Mouse (Mus musculus) urinary bladder, postnatal 4 days (tissue): ENCODE results near the gene Tnni2.
"Not testable (repeated sequence)": the region's sequence is repeated elsewhere in the genome, so short reads cannot be mapped to it uniquely, and the experiment has no call there.

Experiments
- DNase-seq, 2 experiments: peaks; one replicate each; pipeline ENCODE4 v3.0.0; 2021 to 2022; ENCODE audit warnings: low spot score in 2 of 2

Gene Tnni2

DNA sequence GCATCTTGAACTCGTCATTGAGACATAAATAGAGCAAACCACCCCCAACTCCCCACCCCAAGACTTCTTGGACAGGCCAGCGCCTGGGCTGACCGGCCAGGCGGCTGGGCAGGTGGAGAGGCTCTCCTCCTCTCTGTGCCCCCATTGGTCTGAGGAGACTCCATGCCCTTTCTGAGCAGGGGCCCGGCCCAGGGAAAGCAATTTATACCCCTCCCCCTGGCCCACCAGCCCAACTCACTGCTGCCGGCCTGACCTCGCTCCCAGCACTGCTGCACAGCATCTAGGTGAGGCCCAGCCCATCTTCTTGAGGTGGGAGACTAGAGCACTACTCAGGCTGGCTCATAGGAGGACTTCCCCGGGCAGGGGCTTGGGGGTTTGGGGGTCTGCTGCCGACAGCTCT, at the start of gene Tnni2:
TSS of gene Tnni2 (plus strand) at position 224 of the 400 bp plus-strand sequence.
- no peak for DNase-seq

DNA sequence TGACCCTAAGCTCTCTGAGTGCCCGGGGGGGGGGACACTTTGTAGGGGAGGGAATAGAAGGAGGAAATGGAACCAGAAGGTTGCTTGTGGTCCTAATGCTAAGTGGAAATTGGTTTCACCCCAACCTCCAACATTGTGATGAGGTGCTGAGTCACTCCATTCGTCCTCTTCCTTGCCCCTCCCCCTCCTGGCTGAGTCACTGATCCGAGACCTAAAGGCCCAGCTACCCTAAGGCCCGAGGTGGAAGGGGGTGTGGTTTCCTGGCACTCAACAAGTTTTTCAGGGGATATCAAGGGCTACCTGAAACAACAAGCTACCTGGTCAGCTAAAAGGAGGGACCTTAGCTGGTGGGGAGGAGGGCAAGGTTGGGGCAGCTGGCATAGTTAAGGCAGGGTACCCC, 48.4 kb upstream of the Tnni2 start:
- DNase-seq = no peak

- no peak for DNase-seq
These were observed 47.1 kb upstream of the Tnni2 start for GRCm38 (mm10) chr7:142394261-142395190.

GRCm38 (mm10) chr7:142395472-142395871, 46.1 kb upstream of the Tnni2 start:
- no peak for DNase-seq

DNA sequence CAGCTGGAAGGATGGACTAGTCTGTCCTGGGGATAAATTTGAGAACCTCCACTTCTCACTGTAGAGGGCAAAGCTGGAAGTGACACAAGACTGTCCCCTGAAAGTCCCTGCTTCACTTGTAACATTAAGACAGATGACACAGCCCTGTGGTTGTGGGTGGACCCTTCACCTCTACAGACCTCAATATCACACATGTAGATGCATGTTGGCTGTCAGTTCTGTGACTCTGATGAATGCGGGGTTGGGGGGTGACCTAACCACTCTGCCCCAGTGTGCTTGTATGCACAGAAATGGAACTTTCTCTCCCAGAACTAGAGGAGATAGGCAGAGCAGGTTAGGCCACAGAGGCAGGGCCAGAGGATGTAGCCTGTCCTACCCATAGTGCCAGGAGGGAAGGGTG, 45.0 kb upstream of the Tnni2 start:
- no peak for DNase-seq

DNA sequence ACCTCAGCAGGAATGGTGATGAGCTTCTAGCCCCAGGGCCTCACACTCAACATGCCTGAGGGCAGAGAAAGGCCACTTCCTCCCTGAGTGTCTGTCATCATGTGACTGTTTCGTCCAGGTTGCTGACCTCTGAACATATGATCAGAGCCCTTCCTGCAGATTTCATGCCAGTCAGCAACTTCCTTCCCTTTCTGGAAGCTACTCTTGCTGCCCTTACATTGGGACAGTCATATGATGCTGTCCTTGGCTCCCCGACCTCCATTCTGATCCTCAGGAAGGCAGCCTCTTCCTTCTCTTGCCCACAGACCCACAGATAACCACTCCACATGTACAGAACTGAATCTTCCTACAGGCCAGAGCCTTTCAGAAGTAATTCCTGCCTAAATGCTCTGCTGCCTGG, 43.6 kb upstream of the Tnni2 start:
- no peak for DNase-seq

- no peak for DNase-seq
These were observed 42.4 kb upstream of the Tnni2 start for GRCm38 (mm10) chr7:142399250-142399649.

GRCm38 (mm10) chr7:142400112-142400749, 41.4 kb upstream of the Tnni2 start:
- no peak for DNase-seq

- no peak for DNase-seq
These were observed 40.9 kb upstream of the Tnni2 start for GRCm38 (mm10) chr7:142400750-142401142.

DNA sequence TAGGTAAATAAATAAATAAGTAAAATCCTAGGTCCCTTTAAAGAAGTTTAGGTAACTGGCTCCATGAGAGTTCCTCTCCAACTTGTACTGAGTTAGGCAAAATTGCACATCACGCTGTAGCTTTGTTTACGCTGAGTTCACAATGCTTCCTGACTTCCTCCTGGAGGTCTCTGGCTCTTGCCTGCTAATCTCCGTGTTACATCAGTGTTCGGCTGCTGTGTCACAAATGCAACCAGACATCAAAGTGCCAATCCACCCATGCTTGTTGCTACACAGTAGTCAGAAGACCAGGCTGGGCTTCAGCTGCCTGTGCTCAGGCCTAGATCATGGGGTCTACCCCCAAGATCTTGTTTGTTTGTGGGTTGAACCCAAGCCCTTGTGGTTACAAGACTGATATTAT, 38.0 kb upstream of the Tnni2 start:
- DNase-seq = no peak

- DNase-seq = not testable (repeated sequence)
These were observed 36.5 kb upstream of the Tnni2 start for GRCm38 (mm10) chr7:142405134-142405533.

GRCm38 (mm10) chr7:142407935-142408334, 33.7 kb upstream of the Tnni2 start:
- DNase-seq = no peak

DNA sequence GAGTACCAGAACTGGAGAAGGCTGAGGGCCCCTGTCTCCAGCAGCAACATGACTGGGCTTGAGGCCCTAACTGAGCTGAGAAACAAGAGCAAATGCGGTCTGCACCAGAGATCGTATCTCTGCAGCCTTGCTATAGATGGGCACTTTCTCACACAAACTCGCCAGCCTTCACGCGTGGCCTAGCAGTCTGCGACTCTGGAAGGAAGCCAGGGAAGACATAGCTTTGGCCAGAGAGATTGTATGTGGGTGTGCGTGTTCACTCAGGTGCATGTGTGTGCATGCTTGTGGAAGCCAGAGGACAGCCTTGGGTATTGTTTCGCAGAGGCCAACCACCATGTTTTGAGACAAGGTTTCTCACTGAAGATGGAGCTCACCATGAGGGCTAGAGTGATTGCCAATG, 32.9 kb upstream of the Tnni2 start:
- no peak for DNase-seq

- DNase-seq = no peak
These were observed 32.0 kb upstream of the Tnni2 start for GRCm38 (mm10) chr7:142409603-142410002.

DNA sequence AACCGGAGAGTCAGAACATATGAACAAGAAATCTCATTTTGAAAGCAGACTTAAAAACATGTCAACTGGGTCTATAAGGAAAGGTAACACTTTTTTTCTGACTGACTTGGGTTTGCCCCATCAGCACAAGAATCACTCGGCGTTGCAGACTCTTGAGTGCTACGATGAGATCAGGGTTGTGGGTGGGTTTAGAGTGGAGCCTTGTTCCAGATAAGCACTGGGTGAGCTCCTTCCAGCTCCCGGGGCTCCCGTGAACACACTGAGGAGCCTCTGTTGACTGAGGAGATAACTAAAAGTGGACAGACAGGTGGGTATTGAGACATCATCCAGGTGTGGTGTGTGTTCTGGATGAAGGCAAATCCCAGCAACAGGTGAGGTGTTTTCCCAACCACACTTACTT, 28.3 kb upstream of the Tnni2 start:
- no peak for DNase-seq

DNA sequence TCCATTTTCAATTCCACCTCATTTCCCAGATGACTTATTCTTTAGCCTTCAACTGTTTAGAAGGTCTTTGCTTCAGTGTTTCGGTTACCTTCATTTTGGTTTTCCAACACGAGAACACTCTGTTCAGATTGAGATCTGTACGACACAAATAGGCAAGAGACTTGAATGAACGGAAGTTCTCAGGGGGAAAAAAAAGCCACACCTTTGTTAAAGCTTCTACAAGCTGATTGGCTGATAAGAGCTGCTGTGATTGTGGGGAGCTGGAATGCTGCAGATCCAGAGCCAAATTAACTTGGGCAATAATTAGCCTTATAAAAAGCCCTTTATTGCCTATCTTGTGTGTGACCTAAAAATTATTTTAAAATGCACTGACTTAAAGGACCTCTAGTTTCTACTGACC, 26.3 kb upstream of the Tnni2 start:
- no peak for DNase-seq

GRCm38 (mm10) chr7:142416225-142416624, 25.4 kb upstream of the Tnni2 start:
- DNase-seq = no peak

DNA sequence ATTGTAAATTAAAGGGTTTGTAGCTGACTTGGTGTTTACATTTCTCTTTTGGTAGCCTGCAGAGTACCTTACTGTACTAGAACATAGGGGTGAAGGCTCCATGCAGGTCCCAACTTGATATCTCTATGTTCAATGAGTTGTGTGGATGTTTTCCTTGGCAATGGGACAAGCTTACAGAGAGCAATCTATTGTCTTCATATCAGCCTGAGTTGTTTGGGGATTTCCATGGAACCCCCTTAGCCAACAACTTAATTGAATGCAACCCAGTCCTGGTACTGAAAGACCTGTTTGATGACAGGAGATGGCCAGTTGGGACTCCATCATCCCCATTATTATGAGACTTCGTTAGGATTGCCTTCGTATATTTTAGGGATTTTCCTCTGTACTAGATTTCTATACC, 23.6 kb upstream of the Tnni2 start:
- no peak for DNase-seq

- no peak for DNase-seq
These were observed 22.9 kb upstream of the Tnni2 start for GRCm38 (mm10) chr7:142418679-142419078.

DNA sequence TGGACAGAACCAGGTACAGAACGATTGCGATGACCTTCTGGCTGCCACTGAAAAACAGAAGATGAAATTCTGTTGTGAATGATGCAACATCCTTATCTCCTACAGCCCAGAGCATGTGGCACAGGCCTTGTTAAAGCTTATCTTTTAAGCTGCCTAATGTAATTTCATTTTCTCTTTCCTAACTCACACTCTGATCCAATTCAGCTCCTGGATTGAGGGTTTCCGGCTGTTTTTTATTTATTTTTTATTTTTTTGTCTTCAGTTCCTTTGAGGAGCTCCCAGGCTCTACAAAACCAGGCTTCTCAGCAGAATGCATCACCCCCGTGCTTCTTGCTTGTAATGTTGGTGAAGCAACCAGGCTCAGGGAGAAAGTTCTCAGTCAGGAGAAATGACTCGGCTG, 21.7 kb upstream of the Tnni2 start:
- DNase-seq = no peak

DNA sequence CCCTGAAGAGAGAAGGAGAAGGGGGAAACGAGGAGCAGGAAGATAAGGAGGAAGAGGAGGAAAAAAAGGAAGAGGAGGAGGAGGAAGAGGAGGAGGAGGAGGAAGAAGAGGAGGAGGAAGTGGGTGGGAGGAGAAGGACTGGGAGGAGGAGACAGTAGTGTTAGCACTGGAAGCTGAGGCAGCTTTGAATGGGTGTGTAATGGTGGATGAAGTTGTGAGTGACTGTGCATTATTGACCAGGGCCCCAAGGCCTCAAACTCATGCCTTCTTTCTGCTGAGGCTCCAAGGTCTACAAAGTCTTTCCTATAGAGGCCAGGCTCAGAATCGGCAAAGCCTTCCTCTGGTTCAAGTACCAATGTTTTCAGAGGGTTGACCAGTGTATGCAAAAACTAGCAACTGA, 19.8 kb upstream of the Tnni2 start:
- no peak for DNase-seq

GRCm38 (mm10) chr7:142425641-142426213, 15.9 kb upstream of the Tnni2 start:
- DNase-seq = no peak

- no peak for DNase-seq
These were observed 13.4 kb upstream of the Tnni2 start for GRCm38 (mm10) chr7:142428213-142428612.
